Mouse (Mus musculus): ENCODE measurements at regions not wholly inside any gene's neighbourhood (a gene's known extent, or its start where the extent isn't known, plus 50 kb on each side); places are given as distances from the start of the nearest gene placed in this dataset.
A peak's percentile ranks its signal among the peaks of the same experiment; 100 is the strongest.

GRCm38 (mm10) chr11:64599178-64599577, 162.7 kb upstream of the F930015N05Rik start:
- ATAC-seq (replicated peaks; ENCODE audit: low FRiP score): no peak
- WGBS: 56% methylated on average over 3 of the region's 3 CpGs

GRCm38 (mm10) chr11:64600201-64601102, 164.0 kb upstream of the F930015N05Rik start:
- H3K27ac ChIP-seq (ENCODE audit: low read depth, low read length): no peak overlapping the region

More at GRCm38 (mm10) chr11:64599178-64599577, 162.7 kb upstream of the F930015N05Rik start:
- H3K4me2 ChIP-seq: no peak overlapping the region
- no peaks in the 10 kb centered on the region for H3K27me3 ChIP-seq (replicated peaks; ENCODE audit: control insufficient read depth, insufficient read depth, low read length)
- no peaks in the 10 kb centered on the region for H3K4me1 ChIP-seq (replicated peaks; ENCODE audit: control insufficient read depth, insufficient read depth, low read length)
- no peak overlapping the region for H3K9ac ChIP-seq (ENCODE audit: low read depth, low read length)
- H3K36me3 ChIP-seq (ENCODE audit: control insufficient read depth, insufficient read depth, low read length): no peaks in the 10 kb centered on the region
- no peak overlapping the region for H3K27ac ChIP-seq (ENCODE audit: low read depth, low read length)
- no peak overlapping the region for H3K4me3 ChIP-seq (ENCODE audit: low read depth, low read length)
- DNase-seq (ENCODE audit: low spot score): no peak
- H3K9me3 ChIP-seq (ENCODE audit: control insufficient read depth, low read length): peaks cover 3% of the 10 kb centered on the region; the same call in 1 of the 2 replicates

GRCm38 (mm10) chr11:64609043-64609442, 172.6 kb upstream of the F930015N05Rik start:
- WGBS: 61% methylated on average over 2 of the region's 2 CpGs
- no peak for DNase-seq (ENCODE audit: low spot score)

More at GRCm38 (mm10) chr11:64600201-64601102, 164.0 kb upstream of the F930015N05Rik start:
- Histone ChIP-seq H3K4me3 (ENCODE audit: low read depth, low read length) (no peak overlapping the region), H3K4me2 (no peak overlapping the region), H3K4me1 (replicated peaks; ENCODE audit: control insufficient read depth, insufficient read depth, low read length) (no peaks in the 10 kb centered on the region), H3K9me3 (ENCODE audit: control insufficient read depth, low read length) (peaks cover 3% of the 10 kb centered on the region; the same call in 1 of the 2 replicates), H3K9ac (ENCODE audit: low read depth, low read length) (no peak overlapping the region), H3K27me3 (replicated peaks; ENCODE audit: control insufficient read depth, insufficient read depth, low read length) (no peaks in the 10 kb centered on the region), H3K36me3 (ENCODE audit: control insufficient read depth, insufficient read depth, low read length) (no peaks in the 10 kb centered on the region)
- 44% methylated on average over 10 of the region's 10 CpGs for WGBS
- peak; percentile 54; the same call in 1 of the 2 replicates for ATAC-seq (replicated peaks; ENCODE audit: low FRiP score)
- DNase-seq (ENCODE audit: low spot score): peak; percentile 54

GRCm38 (mm10) chr11:64610724-64611123, 174.3 kb upstream of the F930015N05Rik start:
- WGBS: 68% methylated on average over 3 of the region's 3 CpGs
- Histone ChIP-seq H3K9me3 (ENCODE audit: control insufficient read depth, low read length) (no peaks in the 10 kb centered on the region), H3K4me2 (no peak overlapping the region), H3K27me3 (replicated peaks; ENCODE audit: control insufficient read depth, insufficient read depth, low read length) (no peaks in the 10 kb centered on the region), H3K4me1 (replicated peaks; ENCODE audit: control insufficient read depth, insufficient read depth, low read length) (no peaks in the 10 kb centered on the region), H3K4me3 (ENCODE audit: low read depth, low read length) (no peak overlapping the region), H3K36me3 (ENCODE audit: control insufficient read depth, insufficient read depth, low read length) (no peaks in the 10 kb centered on the region), H3K9ac (ENCODE audit: low read depth, low read length) (no peak overlapping the region), H3K27ac (ENCODE audit: low read depth, low read length) (no peak overlapping the region)
- DNase-seq (ENCODE audit: low spot score) (no peak), ATAC-seq (replicated peaks; ENCODE audit: low FRiP score) (no peak)

More at GRCm38 (mm10) chr11:64609043-64609442, 172.6 kb upstream of the F930015N05Rik start:
- H3K27ac ChIP-seq (ENCODE audit: low read depth, low read length): no peak overlapping the region
- H3K9me3 ChIP-seq (ENCODE audit: control insufficient read depth, low read length): no peaks in the 10 kb centered on the region
- H3K4me2 ChIP-seq: no peak overlapping the region
- no peak for ATAC-seq (replicated peaks; ENCODE audit: low FRiP score)
- no peaks in the 10 kb centered on the region for H3K4me1 ChIP-seq (replicated peaks; ENCODE audit: control insufficient read depth, insufficient read depth, low read length)
- no peak overlapping the region for H3K9ac ChIP-seq (ENCODE audit: low read depth, low read length)
- H3K4me3 ChIP-seq (ENCODE audit: low read depth, low read length): no peak overlapping the region
- H3K36me3 ChIP-seq (ENCODE audit: control insufficient read depth, insufficient read depth, low read length): no peaks in the 10 kb centered on the region
- no peaks in the 10 kb centered on the region for H3K27me3 ChIP-seq (replicated peaks; ENCODE audit: control insufficient read depth, insufficient read depth, low read length)

- Histone ChIP-seq H3K4me3 (ENCODE audit: low read depth, low read length) (no peak overlapping the region), H3K4me1 (replicated peaks; ENCODE audit: control insufficient read depth, insufficient read depth, low read length) (no peaks in the 10 kb centered on the region), H3K4me2 (no peak overlapping the region), H3K36me3 (ENCODE audit: control insufficient read depth, insufficient read depth, low read length) (no peaks in the 10 kb centered on the region), H3K9ac (ENCODE audit: low read depth, low read length) (no peak overlapping the region), H3K9me3 (ENCODE audit: control insufficient read depth, low read length) (no peaks in the 10 kb centered on the region), H3K27me3 (replicated peaks; ENCODE audit: control insufficient read depth, insufficient read depth, low read length) (no peaks in the 10 kb centered on the region), H3K27ac (ENCODE audit: low read depth, low read length) (no peak overlapping the region)
- 35% methylated on average over 1 of the region's 1 CpGs for WGBS
- no peak for ATAC-seq (replicated peaks; ENCODE audit: low FRiP score)
- DNase-seq (ENCODE audit: low spot score): no peak
Measured at GRCm38 (mm10) chr11:64615140-64615539, 178.7 kb upstream of the F930015N05Rik start.

GRCm38 (mm10) chr11:64618631-64619385, 182.4 kb upstream of the F930015N05Rik start:
- no peaks in the 10 kb centered on the region for H3K4me1 ChIP-seq (replicated peaks; ENCODE audit: control insufficient read depth, insufficient read depth, low read length)
- WGBS: 54% methylated on average over 5 of the region's 5 CpGs
- ATAC-seq (replicated peaks; ENCODE audit: low FRiP score) (no peak), DNase-seq (ENCODE audit: low spot score) (no peak)
- H3K27ac ChIP-seq (ENCODE audit: low read depth, low read length): no peak overlapping the region
- no peaks in the 10 kb centered on the region for H3K36me3 ChIP-seq (ENCODE audit: control insufficient read depth, insufficient read depth, low read length)
- H3K27me3 ChIP-seq (replicated peaks; ENCODE audit: control insufficient read depth, insufficient read depth, low read length): no peaks in the 10 kb centered on the region
- no peaks in the 10 kb centered on the region for H3K9me3 ChIP-seq (ENCODE audit: control insufficient read depth, low read length)
- H3K4me2 ChIP-seq: no peak overlapping the region
- no peak overlapping the region for H3K4me3 ChIP-seq (ENCODE audit: low read depth, low read length)
- H3K9ac ChIP-seq (ENCODE audit: low read depth, low read length): no peak overlapping the region

- no peak overlapping the region for H3K27ac ChIP-seq (ENCODE audit: low read depth, low read length)
- 84% methylated on average over 7 of the region's 7 CpGs for WGBS
- no peak overlapping the region for H3K4me3 ChIP-seq (ENCODE audit: low read depth, low read length)
- no peaks in the 10 kb centered on the region for H3K27me3 ChIP-seq (replicated peaks; ENCODE audit: control insufficient read depth, insufficient read depth, low read length)
- H3K4me2 ChIP-seq: no peak overlapping the region
- DNase-seq (ENCODE audit: low spot score) (no peak), ATAC-seq (replicated peaks; ENCODE audit: low FRiP score) (no peak)
- H3K9me3 ChIP-seq (ENCODE audit: control insufficient read depth, low read length): no peaks in the 10 kb centered on the region
- H3K4me1 ChIP-seq (replicated peaks; ENCODE audit: control insufficient read depth, insufficient read depth, low read length): no peaks in the 10 kb centered on the region
- H3K9ac ChIP-seq (ENCODE audit: low read depth, low read length): no peak overlapping the region
- H3K36me3 ChIP-seq (ENCODE audit: control insufficient read depth, insufficient read depth, low read length): no peaks in the 10 kb centered on the region
Measured at GRCm38 (mm10) chr11:64627180-64627579, 190.7 kb upstream of the F930015N05Rik start.

GRCm38 (mm10) chr11:64640947-64641346, 204.5 kb upstream of the F930015N05Rik start:
- DNase-seq (ENCODE audit: low spot score) (no peak), ATAC-seq (replicated peaks; ENCODE audit: low FRiP score) (no peak)
- no peak overlapping the region for H3K9ac ChIP-seq (ENCODE audit: low read depth, low read length)
- H3K4me3 ChIP-seq (ENCODE audit: low read depth, low read length): no peak overlapping the region
- no peaks in the 10 kb centered on the region for H3K4me1 ChIP-seq (replicated peaks; ENCODE audit: control insufficient read depth, insufficient read depth, low read length)
- no peaks in the 10 kb centered on the region for H3K36me3 ChIP-seq (ENCODE audit: control insufficient read depth, insufficient read depth, low read length)
- H3K27ac ChIP-seq (ENCODE audit: low read depth, low read length): no peak overlapping the region
- whole genome bisulfite sequencing: 89% methylated on average over 4 of the region's 4 CpGs
- no peaks in the 10 kb centered on the region for H3K27me3 ChIP-seq (replicated peaks; ENCODE audit: control insufficient read depth, insufficient read depth, low read length)
- H3K9me3 ChIP-seq (ENCODE audit: control insufficient read depth, low read length): no peaks in the 10 kb centered on the region
- H3K4me2 ChIP-seq: no peak overlapping the region
